Mouse (Mus musculus): ENCODE measurements around the gene Spen. TPM values are rescaled to one million over a fixed set of nuclear protein-coding genes. Genes with fewer than 3 reads are reported as not detected.

Spen gene
- polyA plus RNA-seq, 1 experiment = 56.0 TPM

DNA sequence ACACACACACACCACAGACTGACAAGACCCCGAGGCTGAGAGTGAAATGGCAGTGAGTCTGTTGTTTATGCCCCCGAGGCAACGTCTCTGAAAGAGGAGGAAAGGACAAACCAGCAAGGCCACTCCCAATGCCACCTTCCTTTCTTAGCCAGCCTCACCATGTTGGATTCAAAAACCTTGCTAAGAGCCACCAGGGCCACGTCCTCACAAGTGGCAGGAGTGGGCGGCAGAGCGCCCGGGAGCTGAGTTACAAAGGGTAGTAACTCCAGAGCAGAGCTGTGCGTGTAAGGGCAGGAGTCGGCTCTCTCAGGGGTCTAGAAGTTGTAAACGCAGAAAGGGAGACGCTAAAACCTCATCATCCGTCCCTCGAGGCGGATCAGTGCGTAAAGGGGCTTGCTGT, 7.4 kb downstream of the Spen start:
- 83% methylated on average over 15 of the region's 15 CpGs for WGBS
- no peak overlapping the region for H3K27ac ChIP-seq (ENCODE audit: insufficient read depth, low read depth, low read length)
- peaks cover 10% of the 10 kb centered on the region for H3K4me1 ChIP-seq (ENCODE audit: control insufficient read depth, insufficient read depth, insufficient read length, low read length)
- no peaks in the 10 kb centered on the region for H3K27me3 ChIP-seq (ENCODE audit: control insufficient read depth, insufficient read depth, low read length)
- TF ChIP-seq CTCF (IDR thresholded peaks at IDR 0.05; ENCODE audit: extremely low read depth, insufficient read length, insufficient replicate concordance, low read depth, low read length) = no peak
- TF ChIP-seq POLR2A (IDR thresholded peaks at IDR 0.05; ENCODE audit: low read depth, low read length) = no peak
- H3K36me3 ChIP-seq (ENCODE audit: control insufficient read depth, insufficient read depth, low read length) = 0 out of 2 replicates have a peak, but pooled peaks cover 1% of the 10 kb centered on the region
- no peak overlapping the region for H3K4me3 ChIP-seq (ENCODE audit: low read depth, low read length)

- 92% methylated on average over 11 of the region's 11 CpGs for WGBS
- Histone ChIP-seq H3K4me1 (ENCODE audit: control insufficient read depth, insufficient read depth, insufficient read length, low read length) (peaks cover 10% of the 10 kb centered on the region), H3K27me3 (ENCODE audit: control insufficient read depth, insufficient read depth, low read length) (no peaks in the 10 kb centered on the region), H3K36me3 (ENCODE audit: control insufficient read depth, insufficient read depth, low read length) (0 out of 2 replicates have a peak, but pooled peaks cover 1% of the 10 kb centered on the region), H3K4me3 (ENCODE audit: low read depth, low read length) (no peak overlapping the region), H3K27ac (ENCODE audit: insufficient read depth, low read depth, low read length) (no peak overlapping the region)
- no peak for TF ChIP-seq CTCF (IDR thresholded peaks at IDR 0.05; ENCODE audit: extremely low read depth, insufficient read length, insufficient replicate concordance, low read depth, low read length)
- TF ChIP-seq POLR2A (IDR thresholded peaks at IDR 0.05; ENCODE audit: low read depth, low read length) = no peak
Measured at GRCm38 (mm10) chr4:141528938-141529337, 9.5 kb downstream of the Spen start.

GRCm38 (mm10) chr4:141526936-141527650, 11.3 kb downstream of the Spen start:
- Histone ChIP-seq H3K27me3 (ENCODE audit: control insufficient read depth, insufficient read depth, low read length) (no peaks in the 10 kb centered on the region), H3K27ac (ENCODE audit: insufficient read depth, low read depth, low read length) (no peak overlapping the region), H3K36me3 (ENCODE audit: control insufficient read depth, insufficient read depth, low read length) (peaks cover 4% of the 10 kb centered on the region; the same call in 1 of the 2 replicates), H3K4me1 (ENCODE audit: control insufficient read depth, insufficient read depth, insufficient read length, low read length) (peaks cover 10% of the 10 kb centered on the region), H3K4me3 (ENCODE audit: low read depth, low read length) (no peak overlapping the region)
- no peak for TF ChIP-seq CTCF (IDR thresholded peaks at IDR 0.05; ENCODE audit: extremely low read depth, insufficient read length, insufficient replicate concordance, low read depth, low read length)
- TF ChIP-seq POLR2A (IDR thresholded peaks at IDR 0.05; ENCODE audit: low read depth, low read length) = no peak
- WGBS = 64% methylated on average over 7 of the region's 7 CpGs

- TF ChIP-seq POLR2A (IDR thresholded peaks at IDR 0.05; ENCODE audit: low read depth, low read length) (no peak), CTCF (IDR thresholded peaks at IDR 0.05; ENCODE audit: extremely low read depth, insufficient read length, insufficient replicate concordance, low read depth, low read length) (no peak)
- no peak overlapping the region for H3K27ac ChIP-seq (ENCODE audit: insufficient read depth, low read depth, low read length)
- H3K27me3 ChIP-seq (ENCODE audit: control insufficient read depth, insufficient read depth, low read length) = no peaks in the 10 kb centered on the region
- H3K4me3 ChIP-seq (ENCODE audit: low read depth, low read length) = no peak overlapping the region
- peaks cover 15% of the 10 kb centered on the region for H3K36me3 ChIP-seq (ENCODE audit: control insufficient read depth, insufficient read depth, low read length)
- 57% methylated on average over 2 of the region's 2 CpGs for whole genome bisulfite sequencing
- peaks cover 10% of the 10 kb centered on the region for H3K4me1 ChIP-seq (ENCODE audit: control insufficient read depth, insufficient read depth, insufficient read length, low read length)
Measured at GRCm38 (mm10) chr4:141525940-141526339, 12.5 kb downstream of the Spen start.

GRCm38 (mm10) chr4:141524658-141525057, 13.7 kb downstream of the Spen start:
- no peak for TF ChIP-seq CTCF (IDR thresholded peaks at IDR 0.05; ENCODE audit: extremely low read depth, insufficient read length, insufficient replicate concordance, low read depth, low read length)
- Histone ChIP-seq H3K27me3 (ENCODE audit: control insufficient read depth, insufficient read depth, low read length) (no peaks in the 10 kb centered on the region), H3K27ac (ENCODE audit: insufficient read depth, low read depth, low read length) (0 out of 2 replicates have a peak overlapping the region, but pooled peaks have one; percentile 3), H3K4me1 (ENCODE audit: control insufficient read depth, insufficient read depth, insufficient read length, low read length) (peaks cover 10% of the 10 kb centered on the region), H3K36me3 (ENCODE audit: control insufficient read depth, insufficient read depth, low read length) (peaks cover 25% of the 10 kb centered on the region), H3K4me3 (ENCODE audit: low read depth, low read length) (no peak overlapping the region)
- WGBS = 29% methylated on average over 6 of the region's 6 CpGs

GRCm38 (mm10) chr4:141523128-141523527, 15.3 kb downstream of the Spen start:
- 82% methylated on average over 11 of the region's 11 CpGs for WGBS
- Histone ChIP-seq H3K27me3 (ENCODE audit: control insufficient read depth, insufficient read depth, low read length) (no peaks in the 10 kb centered on the region), H3K4me1 (ENCODE audit: control insufficient read depth, insufficient read depth, insufficient read length, low read length) (peaks cover 10% of the 10 kb centered on the region), H3K36me3 (ENCODE audit: control insufficient read depth, insufficient read depth, low read length) (peaks cover 24% of the 10 kb centered on the region), H3K4me3 (ENCODE audit: low read depth, low read length) (no peak overlapping the region), H3K27ac (ENCODE audit: insufficient read depth, low read depth, low read length) (no peak overlapping the region)
- TF ChIP-seq CTCF (IDR thresholded peaks at IDR 0.05; ENCODE audit: extremely low read depth, insufficient read length, insufficient replicate concordance, low read depth, low read length) (no peak), POLR2A (IDR thresholded peaks at IDR 0.05; ENCODE audit: low read depth, low read length) (no peak)

DNA sequence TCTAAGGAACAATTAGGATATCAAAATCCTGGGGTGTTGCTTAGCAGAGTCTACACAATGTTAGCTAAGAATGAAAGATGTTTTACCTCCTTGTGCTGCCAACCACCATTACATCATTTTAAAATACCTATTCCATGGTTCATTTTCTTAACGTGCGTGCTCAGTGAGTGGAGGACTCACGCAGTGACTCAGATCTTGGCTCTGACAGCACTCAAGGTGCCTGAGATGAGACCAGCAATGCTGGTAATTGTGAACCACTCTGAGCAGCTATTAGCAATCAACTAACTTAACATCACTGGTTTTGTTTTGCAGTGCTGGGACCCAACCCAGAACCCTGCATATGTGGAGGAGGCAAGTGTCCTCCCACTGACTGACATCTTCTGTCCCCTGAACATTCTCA, 20.0 kb downstream of the Spen start:
- H3K27me3 ChIP-seq (ENCODE audit: control insufficient read depth, insufficient read depth, low read length) = no peaks in the 10 kb centered on the region
- no peak for TF ChIP-seq CTCF (IDR thresholded peaks at IDR 0.05; ENCODE audit: extremely low read depth, insufficient read length, insufficient replicate concordance, low read depth, low read length)
- TF ChIP-seq POLR2A (IDR thresholded peaks at IDR 0.05; ENCODE audit: low read depth, low read length) = no peak
- peaks cover 7% of the 10 kb centered on the region for H3K4me1 ChIP-seq (ENCODE audit: control insufficient read depth, insufficient read depth, insufficient read length, low read length)
- 78% methylated on average over 3 of the region's 3 CpGs for WGBS
- H3K4me3 ChIP-seq (ENCODE audit: low read depth, low read length) = no peak overlapping the region
- H3K27ac ChIP-seq (ENCODE audit: insufficient read depth, low read depth, low read length) = no peak overlapping the region
- H3K36me3 ChIP-seq (ENCODE audit: control insufficient read depth, insufficient read depth, low read length) = peaks cover 36% of the 10 kb centered on the region
